ENCODE assay signal across 14 mouse cellular contexts in genomic region chr1:127420795-127421194, GRCm38 (mm10).
A peak's percentile ranks its signal among the peaks of the same experiment; 100 is the strongest.
DNase-seq lines count a peak whose midpoint lies in the region; ATAC-seq lines count a peak whose summit lies in the region.
"Had no signal": no experiment of that assay in that cellular context is flagged by ENCODE, and none has a peak within 500 bp of the region (broad histone marks: within the 10 kb centered on the region; RNA-seq: fewer than 3 reads in every experiment).

No protein-coding gene starts in this region.

- no peak overlapping the region for H3K4me3 ChIP-seq in hindbrain, embryonic 10.5 days
- H3K4me3 ChIP-seq in hindbrain, embryonic 16.5 days (ENCODE audit: low read length): no peak overlapping the region
- H3K4me3 ChIP-seq in embryonic facial prominence, embryonic 10.5 days: no peak overlapping the region
- H3K4me3 ChIP-seq in hindbrain, embryonic 12.5 days: no peak overlapping the region
- no peak overlapping the region for H3K4me3 ChIP-seq in neural tube, embryonic 14.5 days (ENCODE audit: low read depth, low read length)
- H3K4me3 ChIP-seq: erythroblast, embryonic 14.5 days; liver, embryonic 15.5 days; neural tube, embryonic 12.5 days had no signal

- DNase-seq in hindbrain, embryonic 10.5 days (ENCODE audit: low spot score): no peak
- DNase-seq in embryonic facial prominence, embryonic 10.5 days (ENCODE audit: low spot score): no peak
- DNase-seq in right cerebral cortex, postnatal 14 days: no peak
- no peak for DNase-seq in heart, adult 9 months (ENCODE audit: low spot score in 2 of 2)
- no peak for DNase-seq in embryo, embryonic 10 days (ENCODE audit: low spot score)
- DNase-seq: gastrocnemius, postnatal 36 days; layer of hippocampus, adult 9-11 months; left cerebral cortex, postnatal 4 days had no signal

- H3K36me3 ChIP-seq in hindbrain, embryonic 10.5 days: peaks cover 18% of the 10 kb centered on the region
- no peaks in the 10 kb centered on the region for H3K36me3 ChIP-seq in hindbrain, embryonic 16.5 days (ENCODE audit: control insufficient read depth, insufficient read depth, low read length)
- H3K36me3 ChIP-seq in embryonic facial prominence, embryonic 10.5 days (replicated peaks): peaks cover 12% of the 10 kb centered on the region
- H3K36me3 ChIP-seq in hindbrain, embryonic 12.5 days: peaks cover 7% of the 10 kb centered on the region; the same call in 1 of the 2 replicates
- no peaks in the 10 kb centered on the region for H3K36me3 ChIP-seq in neural tube, embryonic 14.5 days (ENCODE audit: control insufficient read depth, insufficient read depth, low read length)
- H3K36me3 ChIP-seq: liver, embryonic 15.5 days had no signal

- 68% methylated on average over 15 of the region's 15 CpGs for WGBS in hindbrain, embryonic 10.5 days
- 58% methylated on average over 14 of the region's 15 CpGs for WGBS in hindbrain, embryonic 16.5 days
- 68% methylated on average over 14 of the region's 15 CpGs for WGBS in embryonic facial prominence, embryonic 10.5 days
- 60% methylated on average over 14 of the region's 15 CpGs for WGBS in hindbrain, embryonic 12.5 days
- WGBS in neural tube, embryonic 14.5 days: 67% methylated on average over 15 of the region's 15 CpGs

- H3K4me2 ChIP-seq in hindbrain, embryonic 16.5 days (ENCODE audit: low read length): no peak overlapping the region; the same call in 1 of the 2 replicates
- 0 out of 2 replicates have a peak overlapping the region, but pooled peaks have one; percentile 17 for H3K4me2 ChIP-seq in hindbrain, embryonic 12.5 days (replicated peaks)
- no peak overlapping the region for H3K4me2 ChIP-seq in neural tube, embryonic 14.5 days (ENCODE audit: low read depth, low read length)
- H3K4me2 ChIP-seq: liver, embryonic 15.5 days; neural tube, embryonic 12.5 days had no signal

- peak overlapping the region; percentile 73 for H3K27ac ChIP-seq in hindbrain, embryonic 10.5 days
- no peak overlapping the region for H3K27ac ChIP-seq in hindbrain, embryonic 16.5 days (ENCODE audit: low read depth, low read length)
- peak overlapping the region; percentile 49 for H3K27ac ChIP-seq in embryonic facial prominence, embryonic 10.5 days (replicated peaks)
- H3K27ac ChIP-seq in hindbrain, embryonic 12.5 days: peak overlapping the region; percentile 18; the same call in 1 of the 2 replicates
- no peak overlapping the region for H3K27ac ChIP-seq in neural tube, embryonic 14.5 days (ENCODE audit: low read depth, low read length)
- H3K27ac ChIP-seq: liver, embryonic 15.5 days; neural tube, embryonic 12.5 days had no signal

- no peaks in the 10 kb centered on the region for H3K27me3 ChIP-seq in hindbrain, embryonic 10.5 days (ENCODE audit: insufficient read depth, poor library complexity, severe bottlenecking)
- no peaks in the 10 kb centered on the region for H3K27me3 ChIP-seq in hindbrain, embryonic 16.5 days (replicated peaks; ENCODE audit: control insufficient read depth, insufficient read depth, low read length)
- H3K27me3 ChIP-seq in embryonic facial prominence, embryonic 10.5 days (replicated peaks; ENCODE audit: low read depth, poor library complexity, severe bottlenecking): no peaks in the 10 kb centered on the region
- no peaks in the 10 kb centered on the region for H3K27me3 ChIP-seq in hindbrain, embryonic 12.5 days
- no peaks in the 10 kb centered on the region for H3K27me3 ChIP-seq in neural tube, embryonic 14.5 days (ENCODE audit: control insufficient read depth, insufficient read depth, low read length)
- H3K27me3 ChIP-seq: liver, embryonic 15.5 days; neural tube, embryonic 12.5 days had no signal

- no peak for ATAC-seq in hindbrain, embryonic 16.5 days
- peak; percentile 36 for ATAC-seq in hindbrain, embryonic 12.5 days (ENCODE audit: low FRiP score)
- ATAC-seq in neural tube, embryonic 14.5 days (ENCODE audit: low read depth): 0 out of 2 replicates have a peak, but pooled peaks have one; percentile 24

- H3K9ac ChIP-seq in hindbrain, embryonic 16.5 days (ENCODE audit: low read depth, low read length): no peak overlapping the region
- no peak overlapping the region for H3K9ac ChIP-seq in hindbrain, embryonic 12.5 days
- no peak overlapping the region for H3K9ac ChIP-seq in neural tube, embryonic 14.5 days (replicated peaks; ENCODE audit: low read depth, low read length)
- H3K9ac ChIP-seq: liver, embryonic 15.5 days; neural tube, embryonic 12.5 days had no signal

- peaks cover 39% of the 10 kb centered on the region for H3K4me1 ChIP-seq in hindbrain, embryonic 10.5 days (replicated peaks)
- peaks cover 7% of the 10 kb centered on the region for H3K4me1 ChIP-seq in hindbrain, embryonic 16.5 days (ENCODE audit: control insufficient read depth, insufficient read depth, low read depth, low read length)
- H3K4me1 ChIP-seq in embryonic facial prominence, embryonic 10.5 days: peaks cover 42% of the 10 kb centered on the region
- H3K4me1 ChIP-seq in hindbrain, embryonic 12.5 days: peaks cover 34% of the 10 kb centered on the region
- H3K4me1 ChIP-seq in neural tube, embryonic 14.5 days (ENCODE audit: control insufficient read depth, insufficient read depth, low read length): peaks cover 6% of the 10 kb centered on the region

- no peaks in the 10 kb centered on the region for H3K9me3 ChIP-seq in hindbrain, embryonic 10.5 days
- no peaks in the 10 kb centered on the region for H3K9me3 ChIP-seq in hindbrain, embryonic 16.5 days (ENCODE audit: control insufficient read depth, low read length)
- no peaks in the 10 kb centered on the region for H3K9me3 ChIP-seq in embryonic facial prominence, embryonic 10.5 days
- H3K9me3 ChIP-seq in hindbrain, embryonic 12.5 days (replicated peaks): no peaks in the 10 kb centered on the region
- no peaks in the 10 kb centered on the region for H3K9me3 ChIP-seq in neural tube, embryonic 14.5 days (ENCODE audit: control insufficient read depth, low read length)
- H3K9me3 ChIP-seq: liver, embryonic 15.5 days had no signal

Comparison
In these comparisons a context has a peak if more than half of its experiments do, and no peak if none do; other contexts are left out.
1. H3K27ac ChIP-seq: peak in hindbrain, embryonic 10.5 days (single experiment), embryonic facial prominence, embryonic 10.5 days (single experiment) and hindbrain, embryonic 12.5 days (single experiment); none in hindbrain, embryonic 16.5 days (single experiment) and neural tube, embryonic 14.5 days (single experiment).